Mouse (Mus musculus): ENCODE data around the gene Atg16l2. TPM values are rescaled to one million over a fixed set of nuclear protein-coding genes. Genes with fewer than 3 reads are reported as not detected.

The Atg16l2 gene
- polyA plus RNA-seq (2012; ENCODE audit: insufficient read depth, insufficient read length, missing spikeins) = 13.2 and 28.0 TPM in 2 replicates

GRCm38 (mm10) chr7:101301881-101302456 is at the start of gene Atg16l2:
Atg16l2 (minus strand) TSS chr7:101302251.
- H3K4me1 ChIP-seq (ENCODE audit: control insufficient read depth, insufficient read depth, low read length) = peaks cover 17% of the 10 kb centered on the region
- H3K4me3 ChIP-seq (ENCODE audit: insufficient read depth, low read length) = peak within 1 kb of the TSS; percentile 92
- no peak; the same call in 1 of the 2 replicates for TF ChIP-seq POLR2A (IDR thresholded peaks at IDR 0.05; ENCODE audit: borderline replicate concordance, low read depth, low read length)
- TF ChIP-seq CTCF (IDR thresholded peaks at IDR 0.05; ENCODE audit: low read depth, low read length) = no peak
- peak within 1 kb of the TSS; percentile 54 for H3K27ac ChIP-seq (ENCODE audit: insufficient read depth, low read depth, low read length)

- TF ChIP-seq CTCF (IDR thresholded peaks at IDR 0.05; ENCODE audit: low read depth, low read length) (no peak), POLR2A (IDR thresholded peaks at IDR 0.05; ENCODE audit: borderline replicate concordance, low read depth, low read length) (no peak)
- no peak overlapping the region for H3K4me3 ChIP-seq (ENCODE audit: insufficient read depth, low read length)
- H3K4me1 ChIP-seq (ENCODE audit: control insufficient read depth, insufficient read depth, low read length) = peaks cover 32% of the 10 kb centered on the region
- no peak overlapping the region for H3K27ac ChIP-seq (ENCODE audit: insufficient read depth, low read depth, low read length)
These were observed 47.8 kb upstream of the Atg16l2 start for GRCm38 (mm10) chr7:101349861-101350260.

- peak overlapping the region; percentile 91 for H3K4me3 ChIP-seq (ENCODE audit: insufficient read depth, low read length)
- peak overlapping the region; percentile 16; the same call in 1 of the 2 replicates for H3K27ac ChIP-seq (ENCODE audit: insufficient read depth, low read depth, low read length)
- peaks cover 27% of the 10 kb centered on the region for H3K4me1 ChIP-seq (ENCODE audit: control insufficient read depth, insufficient read depth, low read length)
- TF ChIP-seq POLR2A (IDR thresholded peaks at IDR 0.05; ENCODE audit: borderline replicate concordance, low read depth, low read length) = no peak
- no peak for TF ChIP-seq CTCF (IDR thresholded peaks at IDR 0.05; ENCODE audit: low read depth, low read length)
These were observed 46.3 kb upstream of the Atg16l2 start for GRCm38 (mm10) chr7:101348312-101348711.

- H3K27ac ChIP-seq (ENCODE audit: insufficient read depth, low read depth, low read length) = peak within 1 kb of the TSS; percentile 16; the same call in 1 of the 2 replicates
These were observed 45.8 kb upstream of the Atg16l2 start, which contains the start of gene Arap1 for GRCm38 (mm10) chr7:101347767-101348270. Arap1 (plus strand) TSS chr7:101348067.

GRCm38 (mm10) chr7:101346991-101347390 is 44.9 kb upstream of the Atg16l2 start:
- Histone ChIP-seq H3K4me1 (ENCODE audit: control insufficient read depth, insufficient read depth, low read length) (peaks cover 27% of the 10 kb centered on the region), H3K4me3 (ENCODE audit: insufficient read depth, low read length) (no peak overlapping the region), H3K27ac (ENCODE audit: insufficient read depth, low read depth, low read length) (no peak overlapping the region)

More at GRCm38 (mm10) chr7:101347767-101348270, 45.8 kb upstream of the Atg16l2 start, which contains the start of gene Arap1:
- H3K4me3 ChIP-seq (ENCODE audit: insufficient read depth, low read length) = peak within 1 kb of the TSS; percentile 91
- TF ChIP-seq POLR2A (IDR thresholded peaks at IDR 0.05; ENCODE audit: borderline replicate concordance, low read depth, low read length) (peak; percentile 70; the same call in 1 of the 2 replicates), CTCF (IDR thresholded peaks at IDR 0.05; ENCODE audit: low read depth, low read length) (no peak)
- peaks cover 27% of the 10 kb centered on the region for H3K4me1 ChIP-seq (ENCODE audit: control insufficient read depth, insufficient read depth, low read length)

GRCm38 (mm10) chr7:101344892-101345291 is 42.8 kb upstream of the Atg16l2 start:
- Histone ChIP-seq H3K4me1 (ENCODE audit: control insufficient read depth, insufficient read depth, low read length) (peaks cover 33% of the 10 kb centered on the region), H3K27ac (ENCODE audit: insufficient read depth, low read depth, low read length) (no peak overlapping the region), H3K4me3 (ENCODE audit: insufficient read depth, low read length) (no peak overlapping the region)
- TF ChIP-seq POLR2A (IDR thresholded peaks at IDR 0.05; ENCODE audit: borderline replicate concordance, low read depth, low read length) (no peak), CTCF (IDR thresholded peaks at IDR 0.05; ENCODE audit: low read depth, low read length) (no peak)

More at GRCm38 (mm10) chr7:101346991-101347390, 44.9 kb upstream of the Atg16l2 start:
- TF ChIP-seq CTCF (IDR thresholded peaks at IDR 0.05; ENCODE audit: low read depth, low read length) (no peak), POLR2A (IDR thresholded peaks at IDR 0.05; ENCODE audit: borderline replicate concordance, low read depth, low read length) (no peak)

GRCm38 (mm10) chr7:101343135-101343534 is 41.1 kb upstream of the Atg16l2 start:
- Histone ChIP-seq H3K4me3 (ENCODE audit: insufficient read depth, low read length) (no peak overlapping the region), H3K27ac (ENCODE audit: insufficient read depth, low read depth, low read length) (no peak overlapping the region), H3K4me1 (ENCODE audit: control insufficient read depth, insufficient read depth, low read length) (peaks cover 23% of the 10 kb centered on the region)
- TF ChIP-seq POLR2A (IDR thresholded peaks at IDR 0.05; ENCODE audit: borderline replicate concordance, low read depth, low read length) (no peak), CTCF (IDR thresholded peaks at IDR 0.05; ENCODE audit: low read depth, low read length) (no peak)

- no peak overlapping the region for H3K27ac ChIP-seq (ENCODE audit: insufficient read depth, low read depth, low read length)
- peaks cover 19% of the 10 kb centered on the region for H3K4me1 ChIP-seq (ENCODE audit: control insufficient read depth, insufficient read depth, low read length)
These were observed 39.4 kb upstream of the Atg16l2 start for GRCm38 (mm10) chr7:101341405-101341804.

GRCm38 (mm10) chr7:101337401-101337800 is 35.4 kb upstream of the Atg16l2 start:
- TF ChIP-seq CTCF (IDR thresholded peaks at IDR 0.05; ENCODE audit: low read depth, low read length) (no peak), POLR2A (IDR thresholded peaks at IDR 0.05; ENCODE audit: borderline replicate concordance, low read depth, low read length) (no peak)
- H3K4me1 ChIP-seq (ENCODE audit: control insufficient read depth, insufficient read depth, low read length) = peaks cover 8% of the 10 kb centered on the region
- no peak overlapping the region for H3K4me3 ChIP-seq (ENCODE audit: insufficient read depth, low read length)
- H3K27ac ChIP-seq (ENCODE audit: insufficient read depth, low read depth, low read length) = no peak overlapping the region

More at GRCm38 (mm10) chr7:101341405-101341804, 39.4 kb upstream of the Atg16l2 start:
- no peak overlapping the region for H3K4me3 ChIP-seq (ENCODE audit: insufficient read depth, low read length)
- TF ChIP-seq POLR2A (IDR thresholded peaks at IDR 0.05; ENCODE audit: borderline replicate concordance, low read depth, low read length) (no peak), CTCF (IDR thresholded peaks at IDR 0.05; ENCODE audit: low read depth, low read length) (no peak)

- TF ChIP-seq CTCF (IDR thresholded peaks at IDR 0.05; ENCODE audit: low read depth, low read length) (no peak), POLR2A (IDR thresholded peaks at IDR 0.05; ENCODE audit: borderline replicate concordance, low read depth, low read length) (no peak)
- H3K27ac ChIP-seq (ENCODE audit: insufficient read depth, low read depth, low read length) = no peak overlapping the region
- no peak overlapping the region for H3K4me3 ChIP-seq (ENCODE audit: insufficient read depth, low read length)
- peaks cover 6% of the 10 kb centered on the region for H3K4me1 ChIP-seq (ENCODE audit: control insufficient read depth, insufficient read depth, low read length)
These were observed 34.6 kb upstream of the Atg16l2 start for GRCm38 (mm10) chr7:101336686-101337085.

All from bone marrow macrophage, adult 2 months (primary cell).